Mouse (Mus musculus): ENCODE measurements at regions not wholly inside any gene's neighbourhood (a gene's known extent, or its start where the extent isn't known, plus 50 kb on each side); places are given as distances from the start of the nearest gene placed in this dataset.

DNA sequence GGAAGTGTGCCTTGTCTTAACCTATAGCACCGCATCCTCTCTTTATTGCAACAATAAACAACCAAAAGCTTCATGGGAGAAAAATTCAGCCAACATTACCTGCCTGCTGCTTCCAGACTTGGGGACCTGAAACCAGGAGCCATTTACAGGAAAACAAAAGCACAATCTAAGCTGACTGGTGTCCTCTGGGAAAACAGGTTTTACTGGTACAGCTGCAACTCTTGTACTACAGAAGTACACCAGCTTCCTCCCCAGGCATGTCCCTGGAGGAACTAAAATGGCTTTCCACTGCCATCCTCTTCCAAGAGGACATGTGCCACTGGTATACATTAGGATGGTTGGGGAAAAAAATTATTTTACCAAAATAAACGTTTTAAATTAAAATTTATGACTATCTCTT is 63.9 kb upstream of the Ptprk start:
- no peak for ATAC-seq (ENCODE audit: low FRiP score)
- H3K36me3 ChIP-seq (ENCODE audit: insufficient read depth, low read length) = no peaks in the 10 kb centered on the region
- H3K27ac ChIP-seq (ENCODE audit: low read depth, low read length) = no peak overlapping the region
- no peak overlapping the region for H3K9ac ChIP-seq (replicated peaks; ENCODE audit: low read length, poor library complexity, severe bottlenecking)
- DNase-seq (ENCODE audit: low spot score) = no peak
- no peaks in the 10 kb centered on the region for H3K27me3 ChIP-seq (ENCODE audit: insufficient read depth, low read length)
- 45% methylated on average over 2 of the region's 2 CpGs for WGBS
- no peaks in the 10 kb centered on the region for H3K9me3 ChIP-seq (ENCODE audit: low read length)
- no peak for TF ChIP-seq CTCF (IDR thresholded peaks at IDR 0.05)
- H3K4me2 ChIP-seq (ENCODE audit: low read depth, low read length, poor library complexity, severe bottlenecking) = no peak overlapping the region
- H3K4me3 ChIP-seq (ENCODE audit: low read depth, low read length) = no peak overlapping the region
- H3K4me1 ChIP-seq (ENCODE audit: insufficient read depth, low read length) = no peaks in the 10 kb centered on the region

DNA sequence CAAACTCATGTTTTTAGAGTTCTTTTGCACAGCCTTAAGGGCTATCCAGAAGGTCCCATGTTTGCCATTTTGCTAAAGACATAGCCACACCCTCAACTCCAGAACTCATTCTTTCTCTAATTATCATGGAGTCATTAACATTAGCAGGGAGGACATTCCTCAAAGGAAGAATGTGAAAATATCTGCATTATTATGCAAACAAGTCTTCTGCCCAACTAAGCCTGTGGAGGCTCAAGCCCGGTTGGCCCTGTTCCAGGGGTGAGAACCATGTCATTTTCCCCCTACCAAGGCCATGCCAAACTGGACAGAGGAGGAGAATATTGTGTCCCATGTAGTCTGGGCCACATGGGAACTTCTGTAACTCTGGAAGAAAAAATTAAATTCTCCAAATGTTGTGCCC is 62.5 kb upstream of the Ptprk start:
- H3K36me3 ChIP-seq (ENCODE audit: insufficient read depth, low read length) = no peaks in the 10 kb centered on the region
- DNase-seq (ENCODE audit: low spot score) = no peak
- 71% methylated on average over 1 of the region's 1 CpGs for WGBS

DNA sequence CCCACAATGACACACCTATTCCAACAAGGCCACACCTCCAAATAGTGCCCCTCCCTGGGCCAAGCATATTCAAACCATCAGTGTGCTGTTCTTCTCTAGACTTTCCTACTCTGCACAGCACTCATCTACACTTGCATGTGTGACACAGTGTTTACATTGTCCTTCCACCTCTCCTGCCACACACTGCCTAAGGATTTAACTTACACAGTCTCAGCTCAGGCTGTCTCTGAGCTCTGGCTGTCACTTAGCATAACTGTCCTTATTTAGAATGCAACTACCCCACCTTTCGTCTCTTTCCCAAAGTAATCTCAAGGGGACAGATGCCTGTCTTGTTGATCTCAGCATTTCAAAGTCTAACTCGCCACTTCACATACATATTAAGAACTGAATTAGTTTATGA is 61.2 kb upstream of the Ptprk start:
- Histone ChIP-seq H3K4me3 (ENCODE audit: low read depth, low read length) (no peak overlapping the region), H3K4me1 (ENCODE audit: insufficient read depth, low read length) (no peaks in the 10 kb centered on the region), H3K36me3 (ENCODE audit: insufficient read depth, low read length) (no peaks in the 10 kb centered on the region), H3K27ac (ENCODE audit: low read depth, low read length) (no peak overlapping the region), H3K9me3 (ENCODE audit: low read length) (no peaks in the 10 kb centered on the region), H3K9ac (replicated peaks; ENCODE audit: low read length, poor library complexity, severe bottlenecking) (no peak overlapping the region), H3K4me2 (ENCODE audit: low read depth, low read length, poor library complexity, severe bottlenecking) (no peak overlapping the region), H3K27me3 (ENCODE audit: insufficient read depth, low read length) (no peaks in the 10 kb centered on the region)
- DNase-seq (ENCODE audit: low spot score) (no peak), ATAC-seq (ENCODE audit: low FRiP score) (no peak)
- 61% methylated on average over 2 of the region's 2 CpGs for WGBS
- TF ChIP-seq CTCF (IDR thresholded peaks at IDR 0.05) = no peak

More for the DNA sequence above, 62.5 kb upstream of the Ptprk start:
- TF ChIP-seq CTCF (IDR thresholded peaks at IDR 0.05) = no peak
- H3K4me2 ChIP-seq (ENCODE audit: low read depth, low read length, poor library complexity, severe bottlenecking) = no peak overlapping the region
- H3K9me3 ChIP-seq (ENCODE audit: low read length) = no peaks in the 10 kb centered on the region
- H3K27ac ChIP-seq (ENCODE audit: low read depth, low read length) = no peak overlapping the region
- ATAC-seq (ENCODE audit: low FRiP score) = no peak
- H3K9ac ChIP-seq (replicated peaks; ENCODE audit: low read length, poor library complexity, severe bottlenecking) = no peak overlapping the region
- H3K4me3 ChIP-seq (ENCODE audit: low read depth, low read length) = no peak overlapping the region
- H3K27me3 ChIP-seq (ENCODE audit: insufficient read depth, low read length) = no peaks in the 10 kb centered on the region
- no peaks in the 10 kb centered on the region for H3K4me1 ChIP-seq (ENCODE audit: insufficient read depth, low read length)

DNA sequence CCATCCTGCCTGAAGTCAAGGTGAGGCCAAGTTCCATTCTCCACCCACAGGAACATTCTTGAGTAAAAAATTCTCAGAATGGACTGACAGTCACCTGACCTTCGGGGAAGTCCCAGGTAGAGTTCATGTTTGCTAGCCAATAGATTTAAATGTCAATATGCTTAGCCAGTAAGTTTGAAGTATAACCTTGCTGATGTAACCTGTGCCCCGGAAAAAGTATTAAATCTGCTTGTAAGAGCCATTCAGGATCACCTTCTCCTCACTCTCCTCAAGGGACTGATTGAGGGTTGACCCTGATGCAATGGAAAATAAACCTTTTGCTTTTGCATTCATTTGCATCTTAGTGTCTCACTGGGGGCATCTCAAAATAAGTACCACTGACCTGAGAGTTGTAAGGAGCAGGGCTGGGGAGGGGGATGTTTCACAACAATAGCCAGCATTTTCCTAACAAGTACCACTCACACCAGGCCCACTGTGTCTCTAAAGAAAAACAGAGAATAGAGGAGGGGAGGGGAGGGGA is 60.3 kb upstream of the Ptprk start:
- Histone ChIP-seq H3K27ac (ENCODE audit: low read depth, low read length) (no peak overlapping the region), H3K27me3 (ENCODE audit: insufficient read depth, low read length) (no peaks in the 10 kb centered on the region), H3K4me1 (ENCODE audit: insufficient read depth, low read length) (no peaks in the 10 kb centered on the region), H3K36me3 (ENCODE audit: insufficient read depth, low read length) (no peaks in the 10 kb centered on the region), H3K4me3 (ENCODE audit: low read depth, low read length) (no peak overlapping the region), H3K9ac (replicated peaks; ENCODE audit: low read length, poor library complexity, severe bottlenecking) (no peak overlapping the region), H3K9me3 (ENCODE audit: low read length) (no peaks in the 10 kb centered on the region), H3K4me2 (ENCODE audit: low read depth, low read length, poor library complexity, severe bottlenecking) (no peak overlapping the region)
- DNase-seq (ENCODE audit: low spot score) = no peak
- no peak for TF ChIP-seq CTCF (IDR thresholded peaks at IDR 0.05)
- ATAC-seq (ENCODE audit: low FRiP score) = no peak
- WGBS = 52% methylated on average over 2 of the region's 2 CpGs
